Mouse (Mus musculus) small intestine, adult 2 months (tissue): ENCODE data around the gene Osbpl11.

Experiments used
- CTCF ChIP-seq: fragments of 200-500 bp; IDR thresholded peaks from 2 replicates; pipeline ENCODE4 v1.5.1; 2012; ENCODE audit warnings: low read depth, mild to moderate bottlenecking, control low read depth, inconsistent platforms, low read length, moderate library complexity, mixed read lengths; ENCODE audit not compliant: insufficient replicate concordance, insufficient read length; ENCODE audit errors: extremely low read depth
- POLR2A ChIP-seq: fragments of 200-500 bp; IDR thresholded peaks from 2 replicates; pipeline ENCODE4 v1.6.1; 2012; ENCODE audit warnings: low read depth, mild to moderate bottlenecking, control low read depth, inconsistent platforms, low read length, moderate library complexity

DNA sequence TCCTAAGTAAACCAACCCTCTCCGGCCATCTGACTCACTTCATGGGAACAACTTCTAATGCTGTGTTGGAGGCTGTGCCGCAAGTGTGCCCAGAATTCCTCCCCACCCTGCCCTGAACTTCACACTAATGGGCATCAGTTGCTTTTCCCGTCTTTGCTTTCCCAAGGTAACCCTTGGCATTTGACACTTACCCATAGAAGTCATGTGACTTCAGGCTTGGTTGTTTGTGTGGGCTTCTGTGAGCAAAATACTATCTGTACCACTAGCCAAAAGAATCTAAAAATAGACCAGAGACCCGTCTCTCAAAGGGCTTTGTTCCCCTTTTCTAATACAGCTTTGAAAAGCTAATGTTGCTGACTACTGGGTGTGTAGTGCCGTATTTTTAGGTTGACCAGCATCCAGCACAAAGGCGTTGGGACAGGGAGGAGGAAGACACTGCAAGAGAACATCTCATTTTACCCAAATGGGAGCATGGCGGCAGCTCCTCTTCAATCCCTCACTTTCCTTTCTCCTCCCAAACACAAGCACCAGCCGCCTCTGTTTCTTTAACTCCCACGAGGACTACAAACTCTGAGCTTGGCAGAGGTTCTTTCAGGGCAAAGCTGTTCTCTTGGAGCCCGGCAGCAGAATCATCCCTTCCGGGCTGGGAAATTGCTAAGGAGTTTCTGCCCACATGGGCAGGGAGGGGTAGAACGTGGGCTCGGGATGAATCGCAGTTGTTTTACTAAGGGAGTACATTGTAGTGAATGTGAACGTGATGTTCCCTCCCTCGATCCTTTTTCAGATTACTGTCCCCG is 6.4 kb upstream of the Osbpl11 start:
- TF ChIP-seq POLR2A (no peak), CTCF (no peak)
